11 mouse cellular contexts compared by ENCODE assay signal in the genomic region with DNA sequence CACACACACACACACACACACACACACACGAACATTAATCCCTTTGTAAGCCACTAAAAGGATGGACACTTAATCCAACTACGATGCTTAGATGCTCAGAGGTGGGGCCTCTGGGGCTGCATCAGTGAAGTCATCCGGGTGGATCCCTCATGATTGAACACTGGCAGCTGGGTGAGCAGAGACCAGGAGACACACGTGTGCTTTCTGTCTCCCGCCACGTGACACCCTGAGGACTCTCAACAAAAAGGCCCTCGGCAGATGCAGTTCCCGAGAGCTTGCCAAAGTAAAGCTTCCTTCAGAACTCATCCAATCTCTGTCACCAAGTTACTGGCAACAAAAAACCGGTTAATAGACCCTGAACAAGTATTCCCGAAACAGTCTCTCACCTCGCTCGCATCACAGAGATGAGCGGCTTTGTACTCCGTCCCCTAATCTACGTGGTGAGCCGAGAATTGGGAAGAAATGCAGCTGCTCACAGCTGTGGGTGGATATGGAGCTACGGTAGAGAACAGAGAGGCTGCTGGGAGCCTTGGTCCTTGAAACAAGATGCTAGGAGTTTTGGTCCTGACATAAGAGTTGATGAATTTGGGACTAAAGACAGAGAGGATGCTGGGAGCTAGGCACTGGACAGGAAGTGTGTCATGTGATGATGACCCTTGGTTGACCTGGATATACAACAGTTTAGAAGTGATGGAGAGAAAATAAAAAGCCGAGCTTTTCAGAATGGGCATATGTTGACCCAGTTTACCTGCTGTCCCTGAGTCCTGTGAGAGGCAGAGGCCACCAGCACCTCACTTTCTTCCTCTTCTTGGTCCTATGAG. TPM values are rescaled to one million over a fixed set of nuclear protein-coding genes. Genes with fewer than 3 reads are reported as not detected.
DNase-seq lines count a peak whose midpoint lies in the region; ATAC-seq and TF ChIP-seq lines count a peak whose summit lies in the region.
"Had no signal": no experiment of that assay in that cellular context is flagged by ENCODE, and none has a peak within 500 bp of the region (broad histone marks: within the 10 kb centered on the region; RNA-seq: fewer than 3 reads in every experiment).

No protein-coding gene starts in this region.

- TF ChIP-seq EP300 in liver, postnatal 0 days (IDR thresholded peaks at IDR 0.05; ENCODE audit: low read depth) = no peak
- TF ChIP-seq EP300 in stomach, postnatal 0 days (optimal IDR thresholded peaks at IDR 0.05) = no peak

- no peaks in the 10 kb centered on the region for H3K27me3 ChIP-seq in liver, adult 2 months (ENCODE audit: control insufficient read depth, insufficient read depth, low read length)
- H3K27me3 ChIP-seq in liver, postnatal 0 days (ENCODE audit: insufficient read depth, low read length) = peaks cover 40% of the 10 kb centered on the region
- peaks cover 7% of the 10 kb centered on the region for H3K27me3 ChIP-seq in midbrain, embryonic 11.5 days (ENCODE audit: control insufficient read depth, insufficient read depth, low read length)
- no peaks in the 10 kb centered on the region for H3K27me3 ChIP-seq in stomach, postnatal 0 days (ENCODE audit: control insufficient read depth, insufficient read depth, low read length)

- H3K4me3 ChIP-seq in liver, adult 2 months (ENCODE audit: insufficient read depth, low read depth, low read length) = no peak overlapping the region
- no peak overlapping the region for H3K4me3 ChIP-seq in liver, postnatal 0 days (ENCODE audit: low read depth, low read length)
- H3K4me3 ChIP-seq in midbrain, embryonic 11.5 days (ENCODE audit: low read depth, low read length) = no peak overlapping the region
- H3K4me3 ChIP-seq in stomach, postnatal 0 days (ENCODE audit: low read depth, low read length) = no peak overlapping the region
- H3K4me3 ChIP-seq: liver, embryonic 15.5 days had no signal

- H3K4me2 ChIP-seq in liver, postnatal 0 days (ENCODE audit: low read depth, low read length) = no peak overlapping the region
- no peak overlapping the region for H3K4me2 ChIP-seq in midbrain, embryonic 11.5 days
- no peak overlapping the region for H3K4me2 ChIP-seq in stomach, postnatal 0 days (replicated peaks; ENCODE audit: low read depth)

- peaks cover 3% of the 10 kb centered on the region; the same call in 1 of the 2 replicates for H3K9me3 ChIP-seq in liver, postnatal 0 days (ENCODE audit: low read length)
- H3K9me3 ChIP-seq in midbrain, embryonic 11.5 days (ENCODE audit: control insufficient read depth, low read length) = no peaks in the 10 kb centered on the region
- H3K9me3 ChIP-seq in stomach, postnatal 0 days (ENCODE audit: control insufficient read depth, low read length) = no peaks in the 10 kb centered on the region
- H3K9me3 ChIP-seq: liver, embryonic 15.5 days had no signal

- no peak for TF ChIP-seq POLR2A in liver, adult 2 months (IDR thresholded peaks at IDR 0.05; ENCODE audit: extremely low read depth, insufficient read depth, low read length)

- H3K9ac ChIP-seq in liver, adult 2 months (ENCODE audit: low read depth, low read length) = no peak overlapping the region
- H3K9ac ChIP-seq in liver, postnatal 0 days (replicated peaks) = no peak overlapping the region
- H3K9ac ChIP-seq in midbrain, embryonic 11.5 days (ENCODE audit: low read length) = no peak overlapping the region
- H3K9ac ChIP-seq in stomach, postnatal 0 days (ENCODE audit: low read length) = no peak overlapping the region
- H3K9ac ChIP-seq: liver, embryonic 15.5 days had no signal

- no peaks in the 10 kb centered on the region for H3K36me3 ChIP-seq in liver, adult 2 months (ENCODE audit: control insufficient read depth, insufficient read depth, low read length)
- no peaks in the 10 kb centered on the region for H3K36me3 ChIP-seq in liver, postnatal 0 days (replicated peaks; ENCODE audit: insufficient read depth, low read length)
- H3K36me3 ChIP-seq in midbrain, embryonic 11.5 days (ENCODE audit: control insufficient read depth, insufficient read depth, low read length) = no peaks in the 10 kb centered on the region
- no peaks in the 10 kb centered on the region for H3K36me3 ChIP-seq in stomach, postnatal 0 days (ENCODE audit: control insufficient read depth, insufficient read depth, low read length)
- H3K36me3 ChIP-seq: liver, embryonic 15.5 days had no signal

- no peaks in the 10 kb centered on the region for H3K79me2 ChIP-seq in liver, adult 2 months (ENCODE audit: control insufficient read depth, insufficient read depth, low read length)

- no peak for TF ChIP-seq CTCF in liver, adult 2 months (IDR thresholded peaks at IDR 0.05; ENCODE audit: low read depth, low read length)
- no peak for TF ChIP-seq CTCF in liver, postnatal 0 days (IDR thresholded peaks at IDR 0.05; ENCODE audit: low read depth)
- TF ChIP-seq CTCF in stomach, postnatal 0 days (IDR thresholded peaks at IDR 0.05; ENCODE audit: low read depth) = no peak

- no peak overlapping the region for H3K27ac ChIP-seq in liver, adult 2 months (replicated peaks; ENCODE audit: insufficient read depth, low read depth, low read length)
- H3K27ac ChIP-seq in liver, postnatal 0 days (ENCODE audit: low read depth) = no peak overlapping the region
- no peak overlapping the region for H3K27ac ChIP-seq in midbrain, embryonic 11.5 days (ENCODE audit: low read depth, low read length)
- peak overlapping the region; percentile 56 for H3K27ac ChIP-seq in stomach, postnatal 0 days (replicated peaks)
- H3K27ac ChIP-seq: liver, embryonic 15.5 days had no signal

- DNase-seq in cerebellum, adult 9-10 months = peak; percentile 64
- no peak for DNase-seq in cerebellum, adult 11 months
- peak; percentile 31 for DNase-seq in liver, adult 2 months (ENCODE audit: extremely low read depth, low read depth, low spot score)
- no peak for DNase-seq in liver, postnatal 0 days
- peak; percentile 79 for DNase-seq in midbrain, embryonic 11.5 days (ENCODE audit: low spot score, missing footprints)
- no peak for DNase-seq in stomach, postnatal 0 days (ENCODE audit: low spot score)
- no peak for DNase-seq in thymus, postnatal 0 days (ENCODE audit: low spot score)
- no peak for DNase-seq in adrenal gland, adult (ENCODE audit: inconsistent age in 2 of 2, low spot score in 1 of 2)
- DNase-seq: kidney, postnatal 10 days had no signal

- H3K4me1 ChIP-seq in liver, adult 2 months (ENCODE audit: control insufficient read depth, insufficient read depth, low read length) = no peaks in the 10 kb centered on the region; the same call in 1 of the 2 replicates
- peaks cover 11% of the 10 kb centered on the region for H3K4me1 ChIP-seq in liver, postnatal 0 days (ENCODE audit: insufficient read depth)
- H3K4me1 ChIP-seq in midbrain, embryonic 11.5 days (ENCODE audit: control insufficient read depth, insufficient read depth, low read length) = peaks cover 15% of the 10 kb centered on the region
- no peaks in the 10 kb centered on the region for H3K4me1 ChIP-seq in stomach, postnatal 0 days (replicated peaks; ENCODE audit: control insufficient read depth, insufficient read depth)

- ATAC-seq in liver, postnatal 0 days = no peak
- no peak for ATAC-seq in midbrain, embryonic 11.5 days (ENCODE audit: low FRiP score)
- peak; percentile 22; the same call in 1 of the 2 replicates for ATAC-seq in stomach, postnatal 0 days (ENCODE audit: low FRiP score, low TSS enrichment)

- WGBS in liver, adult 2 months = 55% methylated on average over 18 of the region's 18 CpGs
- WGBS in liver, postnatal 0 days (ENCODE audit: insufficient replicate concordance) = 62% methylated on average over 18 of the region's 18 CpGs
- WGBS in midbrain, embryonic 11.5 days = 61% methylated on average over 18 of the region's 18 CpGs
- 35% methylated on average over 18 of the region's 18 CpGs for WGBS in stomach, postnatal 0 days

RNA-seq across cellular contexts. Expression of a gene that starts 1.5 kb away (rescaled TPM):
- 2.1 and 3.5 TPM in 2 replicates for total RNA-seq in liver, adult 2 months (2014; rRNA removed)
- 5.3 and 6.5 TPM in 2 replicates for polyA plus RNA-seq in liver, adult 2 months (2012; rRNA removed)
- polyA plus RNA-seq in liver, postnatal 0 days (2015; fragmentation: Nextera tagmentation; extraction: Ambion mirVana) = 0.17 and 0.46 TPM in 2 replicates
- polyA plus RNA-seq in midbrain, embryonic 11.5 days (2014; fragmentation: Nextera tagmentation; extraction: Ambion mirVana) = 6.6 and 6.7 TPM in 2 replicates
- 3.4 and 4.5 TPM in 2 replicates for polyA plus RNA-seq in stomach, postnatal 0 days (2015; fragmentation: Nextera tagmentation; extraction: Ambion mirVana)
- polyA plus RNA-seq in thymus, postnatal 0 days (2015; fragmentation: Nextera tagmentation; extraction: Ambion mirVana) = 0.71 and 0.83 TPM in 2 replicates

RNA-seq across cellular contexts. Expression of a gene that starts 18.0 kb away (rescaled TPM):
- total RNA-seq in liver, adult 2 months (2014; rRNA removed) = 0.18 and 1.1 TPM in 2 replicates
- polyA plus RNA-seq in liver, adult 2 months (2012; rRNA removed) = 0.22 and 0.97 TPM in 2 replicates
- polyA plus RNA-seq in liver, postnatal 0 days (2015; fragmentation: Nextera tagmentation; extraction: Ambion mirVana) = 9.3 and 10.8 TPM in 2 replicates
- 0.86 and 1.4 TPM in 2 replicates for polyA plus RNA-seq in midbrain, embryonic 11.5 days (2014; fragmentation: Nextera tagmentation; extraction: Ambion mirVana)
- polyA plus RNA-seq in stomach, postnatal 0 days (2015; fragmentation: Nextera tagmentation; extraction: Ambion mirVana) = 26.8 and 28.8 TPM in 2 replicates
- polyA plus RNA-seq in thymus, postnatal 0 days (2015; fragmentation: Nextera tagmentation; extraction: Ambion mirVana) = 3.0 and 3.4 TPM in 2 replicates

RNA-seq across cellular contexts. Expression of a gene that starts 26.5 kb away (rescaled TPM):
- total RNA-seq in liver, adult 2 months (2014; rRNA removed) = 1.4 TPM in 2 replicates
- polyA plus RNA-seq in liver, adult 2 months (2012; rRNA removed) = 2.3 and 3.3 TPM in 2 replicates
- polyA plus RNA-seq in liver, postnatal 0 days (2015; fragmentation: Nextera tagmentation; extraction: Ambion mirVana) = 3.3 and 4.1 TPM in 2 replicates
- polyA plus RNA-seq in midbrain, embryonic 11.5 days (2014; fragmentation: Nextera tagmentation; extraction: Ambion mirVana) = 83.8 and 83.9 TPM in 2 replicates
- 13.6 and 15.8 TPM in 2 replicates for polyA plus RNA-seq in stomach, postnatal 0 days (2015; fragmentation: Nextera tagmentation; extraction: Ambion mirVana)
- 16.5 and 16.7 TPM in 2 replicates for polyA plus RNA-seq in thymus, postnatal 0 days (2015; fragmentation: Nextera tagmentation; extraction: Ambion mirVana)

RNA-seq across cellular contexts. Expression of a gene that starts 28.2 kb away (rescaled TPM):
- total RNA-seq in liver, adult 2 months (2014; rRNA removed) = not detected in 2 replicates
- polyA plus RNA-seq in liver, adult 2 months (2012; rRNA removed) = 0.20 TPM in 1 of 2 replicates, not detected in the other
- polyA plus RNA-seq in liver, postnatal 0 days (2015; fragmentation: Nextera tagmentation; extraction: Ambion mirVana) = 0.18 and 0.28 TPM in 2 replicates
- polyA plus RNA-seq in midbrain, embryonic 11.5 days (2014; fragmentation: Nextera tagmentation; extraction: Ambion mirVana) = not detected in 2 replicates
- 0.05 and 0.10 TPM in 2 replicates for polyA plus RNA-seq in stomach, postnatal 0 days (2015; fragmentation: Nextera tagmentation; extraction: Ambion mirVana)
- 0.18 and 0.22 TPM in 2 replicates for polyA plus RNA-seq in thymus, postnatal 0 days (2015; fragmentation: Nextera tagmentation; extraction: Ambion mirVana)
- total RNA-seq: adrenal gland, adult 18-20 months had no signal

RNA-seq across cellular contexts. Expression of a gene that starts 31.9 kb away (rescaled TPM):
- total RNA-seq in liver, adult 2 months (2014; rRNA removed) = not detected in 2 replicates
- polyA plus RNA-seq in liver, adult 2 months (2012; rRNA removed) = not detected in 2 replicates
- not detected in 2 replicates for polyA plus RNA-seq in liver, postnatal 0 days (2015; fragmentation: Nextera tagmentation; extraction: Ambion mirVana)
- 0.55 and 0.59 TPM in 2 replicates for polyA plus RNA-seq in midbrain, embryonic 11.5 days (2014; fragmentation: Nextera tagmentation; extraction: Ambion mirVana)
- polyA plus RNA-seq in stomach, postnatal 0 days (2015; fragmentation: Nextera tagmentation; extraction: Ambion mirVana) = 0.07 and 0.10 TPM in 2 replicates
- 0.07 TPM in 1 of 2 replicates, not detected in the other for polyA plus RNA-seq in thymus, postnatal 0 days (2015; fragmentation: Nextera tagmentation; extraction: Ambion mirVana)
- total RNA-seq: adrenal gland, adult 18-20 months had no signal
- polyA plus RNA-seq: liver, embryonic 15.5 days had no signal

Comparison
In these comparisons a context has a peak if more than half of its experiments do, and no peak if none do; other contexts are left out.
1. DNase-seq: peak in cerebellum, adult 9-10 months (single experiment), liver, adult 2 months (single experiment) and midbrain, embryonic 11.5 days (single experiment); none in cerebellum, adult 11 months (single experiment), liver, postnatal 0 days (single experiment), stomach, postnatal 0 days (single experiment), thymus, postnatal 0 days (single experiment) and adrenal gland, adult (0 of 2).